Mouse (Mus musculus) spleen, adult 18-20 months (tissue): Measurements from ENCODE around the gene 2010111I01Rik.
"Not testable (repeated sequence)": the region's sequence is repeated elsewhere in the genome, so short reads cannot be mapped to it uniquely, and the experiment has no call there.

ENCODE experiments used
- DNase-seq, 2 experiments: peaks; one replicate each; pipeline ENCODE4 v3.0.0; 2022; ENCODE audit warnings: mixed read lengths in 2 of 2

Gene 2010111I01Rik

GRCm38 (mm10) chr13:63082555-63083136 lies 118.0 kb downstream of the 2010111I01Rik start:
- no peak for DNase-seq

GRCm38 (mm10) chr13:63083139-63083538 lies 118.4 kb downstream of the 2010111I01Rik start:
- not testable (repeated sequence) for DNase-seq

- no peak for DNase-seq
Measured at GRCm38 (mm10) chr13:63083663-63084062, 119.0 kb downstream of the 2010111I01Rik start.

- DNase-seq, result no peak
Measured at GRCm38 (mm10) chr13:63087865-63088683, 123.4 kb downstream of the 2010111I01Rik start.

GRCm38 (mm10) chr13:63089513-63089912 lies 124.8 kb downstream of the 2010111I01Rik start:
- no peak for DNase-seq

- DNase-seq, result no peak
Measured at GRCm38 (mm10) chr13:63091246-63091645, 126.6 kb downstream of the 2010111I01Rik start.

- DNase-seq, result no peak
Measured at GRCm38 (mm10) chr13:63092299-63092698, 127.6 kb downstream of the 2010111I01Rik start.

GRCm38 (mm10) chr13:63092874-63093273 lies 128.2 kb downstream of the 2010111I01Rik start:
- DNase-seq, result no peak

GRCm38 (mm10) chr13:63093636-63094035 lies 128.9 kb downstream of the 2010111I01Rik start:
- no peak for DNase-seq

GRCm38 (mm10) chr13:63094317-63095131 lies 129.8 kb downstream of the 2010111I01Rik start:
- DNase-seq, result no peak

- DNase-seq, result no peak
Measured at GRCm38 (mm10) chr13:63096764-63097163, 132.1 kb downstream of the 2010111I01Rik start.

- no peak for DNase-seq
Measured at GRCm38 (mm10) chr13:63097440-63097930, 132.8 kb downstream of the 2010111I01Rik start.

GRCm38 (mm10) chr13:63101761-63102160 lies 137.1 kb downstream of the 2010111I01Rik start:
- no peak for DNase-seq

- no peak for DNase-seq
Measured at GRCm38 (mm10) chr13:63102848-63103585, 138.3 kb downstream of the 2010111I01Rik start.

- no peak for DNase-seq
Measured at GRCm38 (mm10) chr13:63106574-63106973, 141.9 kb downstream of the 2010111I01Rik start.

- no peak for DNase-seq
Measured at GRCm38 (mm10) chr13:63108601-63109000, 143.9 kb downstream of the 2010111I01Rik start.

GRCm38 (mm10) chr13:63111297-63112042 lies 146.8 kb downstream of the 2010111I01Rik start:
- no peak for DNase-seq

GRCm38 (mm10) chr13:63112043-63112597 lies 147.4 kb downstream of the 2010111I01Rik start:
- DNase-seq, result no peak

- no peak for DNase-seq
Measured at GRCm38 (mm10) chr13:63112598-63113372, 148.1 kb downstream of the 2010111I01Rik start.

GRCm38 (mm10) chr13:63113881-63114301 lies 149.2 kb downstream of the 2010111I01Rik start:
- DNase-seq, result no peak
